Comparison of ENCODE assay signal across 8 mouse cellular contexts in the genomic region with DNA sequence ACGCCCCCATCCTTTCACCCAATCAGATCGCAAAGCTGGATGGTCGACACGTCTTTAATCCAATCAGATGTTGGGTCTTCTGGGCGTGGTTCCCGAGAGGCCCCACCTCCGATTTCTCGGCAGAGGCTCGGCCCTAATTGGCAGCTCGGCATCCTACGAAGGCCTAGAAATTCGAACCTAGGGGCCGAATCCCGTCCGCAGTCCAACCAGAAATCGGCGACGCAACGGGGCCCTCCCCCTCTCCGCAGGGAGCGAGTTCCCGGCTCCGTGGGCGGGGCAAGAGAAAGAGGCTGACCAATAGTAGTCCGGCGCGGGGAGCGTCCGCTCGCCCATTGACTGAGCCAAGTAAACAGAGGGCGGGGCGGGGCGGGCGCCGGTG. TPM values are rescaled to one million over a fixed set of nuclear protein-coding genes. Genes with fewer than 3 reads are reported as not detected.
A peak's percentile ranks its signal among the peaks of the same experiment; 100 is the strongest.
DNase-seq lines count a peak whose midpoint lies in the region; ATAC-seq and TF ChIP-seq lines count a peak whose summit lies in the region.

Grk6 (plus strand) TSS at position 136 of the 379 bp plus-strand sequence.

- H3K9me3 ChIP-seq in heart, embryonic 12.5 days (replicated peaks): no peaks in the 10 kb centered on the region
- H3K9me3 ChIP-seq in kidney, postnatal 0 days (replicated peaks; ENCODE audit: low read length): no peaks in the 10 kb centered on the region
- H3K9me3 ChIP-seq in liver, embryonic 11.5 days (ENCODE audit: control insufficient read depth, low read length): no peaks in the 10 kb centered on the region
- H3K9me3 ChIP-seq in stomach, embryonic 14.5 days (ENCODE audit: control insufficient read depth, low read depth, low read length): no peaks in the 10 kb centered on the region

- H3K4me1 ChIP-seq in heart, embryonic 12.5 days (replicated peaks): peaks cover 27% of the 10 kb centered on the region
- peaks cover 15% of the 10 kb centered on the region for H3K4me1 ChIP-seq in kidney, postnatal 0 days (replicated peaks; ENCODE audit: insufficient read depth, low read length)
- H3K4me1 ChIP-seq in liver, embryonic 11.5 days (replicated peaks; ENCODE audit: control insufficient read depth, insufficient read depth, low read length): peaks cover 33% of the 10 kb centered on the region
- peaks cover 8% of the 10 kb centered on the region; the same call in 1 of the 2 replicates for H3K4me1 ChIP-seq in stomach, embryonic 14.5 days (ENCODE audit: control insufficient read depth, insufficient read depth, low read length)

- peak within 1 kb of the TSS; percentile 88 for H3K4me2 ChIP-seq in heart, embryonic 12.5 days
- peak within 1 kb of the TSS; percentile 87 for H3K4me2 ChIP-seq in kidney, postnatal 0 days (ENCODE audit: low read length)
- H3K4me2 ChIP-seq in liver, embryonic 11.5 days: peak within 1 kb of the TSS; percentile 95
- peak within 1 kb of the TSS; percentile 78 for H3K4me2 ChIP-seq in stomach, embryonic 14.5 days (replicated peaks; ENCODE audit: low read depth, low read length)

- 0% methylated on average over 31 of the region's 35 CpGs for WGBS in heart, embryonic 12.5 days
- WGBS in kidney, postnatal 0 days: 0% methylated on average over 34 of the region's 35 CpGs
- WGBS in liver, embryonic 11.5 days: 1% methylated on average over 34 of the region's 35 CpGs
- 0% methylated on average over 34 of the region's 35 CpGs for WGBS in stomach, embryonic 14.5 days

- DNase-seq in CD4-positive helper T cell, adult 2 months (ENCODE audit: low read depth, low spot score): peak; percentile 100
- peak; percentile 99 for DNase-seq in brain, embryonic 18.5 days (ENCODE audit: low read depth, low spot score)
- peak; percentile 99 for DNase-seq in kidney, postnatal 0 days (ENCODE audit: low spot score)
- peak; percentile 99 for DNase-seq in liver, embryonic 11.5 days (ENCODE audit: low spot score)
- DNase-seq in naive thymus-derived CD4-positive, alpha-beta T cell, adult 2 months (ENCODE audit: low read depth): peak; percentile 99

- no peaks in the 10 kb centered on the region for H3K27me3 ChIP-seq in heart, embryonic 12.5 days (replicated peaks)
- H3K27me3 ChIP-seq in kidney, postnatal 0 days (ENCODE audit: insufficient read depth, low read length): no peaks in the 10 kb centered on the region
- no peaks in the 10 kb centered on the region for H3K27me3 ChIP-seq in liver, embryonic 11.5 days (replicated peaks; ENCODE audit: control insufficient read depth, insufficient read depth, low read length)
- H3K27me3 ChIP-seq in stomach, embryonic 14.5 days (ENCODE audit: control insufficient read depth, insufficient read depth, low read length): no peaks in the 10 kb centered on the region

- peak within 1 kb of the TSS; percentile 84 for H3K4me3 ChIP-seq in heart, embryonic 12.5 days
- peak within 1 kb of the TSS; percentile 75 for H3K4me3 ChIP-seq in kidney, postnatal 0 days (replicated peaks; ENCODE audit: low read depth, low read length)
- H3K4me3 ChIP-seq in liver, embryonic 11.5 days (ENCODE audit: low read depth, low read length): peak within 1 kb of the TSS; percentile 90
- H3K4me3 ChIP-seq in stomach, embryonic 14.5 days (ENCODE audit: low read depth, low read length): peak within 1 kb of the TSS; percentile 83

- H3K36me3 ChIP-seq in heart, embryonic 12.5 days: peaks cover 6% of the 10 kb centered on the region
- no peaks in the 10 kb centered on the region for H3K36me3 ChIP-seq in kidney, postnatal 0 days (ENCODE audit: insufficient read depth, low read length)
- peaks cover 2% of the 10 kb centered on the region; the same call in 1 of the 2 replicates for H3K36me3 ChIP-seq in liver, embryonic 11.5 days (ENCODE audit: control insufficient read depth, insufficient read depth, low read length)
- H3K36me3 ChIP-seq in stomach, embryonic 14.5 days (ENCODE audit: control insufficient read depth, insufficient read depth, low read length): peaks cover 2% of the 10 kb centered on the region; the same call in 1 of the 2 replicates

- H3K9ac ChIP-seq in heart, embryonic 12.5 days: peak within 1 kb of the TSS; percentile 95
- H3K9ac ChIP-seq in kidney, postnatal 0 days (ENCODE audit: low read depth, low read length): peak within 1 kb of the TSS; percentile 93
- H3K9ac ChIP-seq in liver, embryonic 11.5 days (ENCODE audit: low read depth, low read length): peak within 1 kb of the TSS; percentile 96
- H3K9ac ChIP-seq in stomach, embryonic 14.5 days (replicated peaks; ENCODE audit: low read depth, low read length): peak within 1 kb of the TSS; percentile 96

- TF ChIP-seq CTCF in kidney, postnatal 0 days (IDR thresholded peaks at IDR 0.05; ENCODE audit: low read depth): no peak

- peak within 1 kb of the TSS; percentile 97 for H3K27ac ChIP-seq in heart, embryonic 12.5 days (ENCODE audit: poor library complexity, severe bottlenecking)
- peak within 1 kb of the TSS; percentile 94 for H3K27ac ChIP-seq in kidney, postnatal 0 days
- peak within 1 kb of the TSS; percentile 97 for H3K27ac ChIP-seq in liver, embryonic 11.5 days (ENCODE audit: low read depth, low read length)
- peak within 1 kb of the TSS; percentile 97 for H3K27ac ChIP-seq in stomach, embryonic 14.5 days (ENCODE audit: low read length)

- ATAC-seq in erythroid progenitor cell, adult 5-6 weeks (replicated peaks; ENCODE audit: low FRiP score, poor library complexity, severe bottlenecking): peak; percentile 84
- peak; percentile 96 for ATAC-seq in heart, embryonic 12.5 days (ENCODE audit: insufficient number of reproducible peaks, low FRiP score)
- ATAC-seq in kidney, postnatal 0 days (replicated peaks; ENCODE audit: low FRiP score, low read depth): peak; percentile 98
- peak; percentile 94 for ATAC-seq in liver, embryonic 11.5 days (replicated peaks; ENCODE audit: low FRiP score)
- ATAC-seq in stomach, embryonic 14.5 days (ENCODE audit: insufficient number of reproducible peaks, insufficient read depth, low FRiP score, low read depth): peak; percentile 96

RNA-seq across cellular contexts. Expression of gene Grk6, which starts in this region (rescaled TPM):
- total RNA-seq in erythroid progenitor cell, adult 5-6 weeks (2015; ENCODE audit: low replicate concordance): 48.2 and 55.5 TPM in 2 replicates
- 62.2 and 75.7 TPM in 2 replicates for total RNA-seq in erythroid progenitor cell, adult 5-6 weeks (2017; ENCODE audit: low replicate concordance)
- 27.6 and 29.1 TPM in 2 replicates for polyA plus RNA-seq in heart, embryonic 12.5 days (2016; fragmentation: Nextera tagmentation; extraction: Ambion mirVana)
- polyA plus RNA-seq in kidney, postnatal 0 days (2015; fragmentation: Nextera tagmentation; extraction: Ambion mirVana): 29.5 and 29.8 TPM in 2 replicates
- polyA plus RNA-seq in liver, embryonic 11.5 days (2014; fragmentation: Nextera tagmentation; extraction: Ambion mirVana): 45.8 and 49.0 TPM in 2 replicates
- polyA plus RNA-seq in stomach, embryonic 14.5 days (2014; fragmentation: Nextera tagmentation; extraction: Ambion mirVana): 35.5 and 36.9 TPM in 2 replicates

Comparison
In these comparisons a context has a peak if more than half of its experiments do, and no peak if none do; other contexts are left out.
1. Peak in every context shown above with its lines: DNase-seq, ATAC-seq, H3K4me3 ChIP-seq and H3K27ac ChIP-seq.